Mouse (Mus musculus) forebrain, embryonic 12.5 days (tissue): ENCODE measurements around the gene Mpg. TPM values are rescaled to one million over a fixed set of nuclear protein-coding genes. Genes with fewer than 3 reads are reported as not detected.

ENCODE experiments used
- ATAC-seq: fragments of 200-750 bp; cut with Nextera tagmentation; 2 replicates; pipeline ENCODE4 v1.8.0; 2017; ENCODE audit warnings: moderate TSS enrichment; ENCODE audit not compliant: low FRiP score
- H3K27ac ChIP-seq: fragments of 300-500 bp; sonication (generic); 2 replicates; pipeline ENCODE4 v1.5.1; 2016; ENCODE audit warnings: mild to moderate bottlenecking
- H3K27me3 ChIP-seq: fragments of 300-500 bp; sonication (generic); 2 replicates; pipeline ENCODE4 v1.6.1; 2016; ENCODE audit warnings: mild to moderate bottlenecking
- H3K36me3 ChIP-seq: fragments of 300-500 bp; sonication (generic); replicated peaks from 2 replicates; pipeline ENCODE4 v1.6.1; 2016; ENCODE audit warnings: mild to moderate bottlenecking
- H3K4me1 ChIP-seq: fragments of 300-500 bp; sonication (generic); 2 replicates; pipeline ENCODE4 v1.6.1; 2016
- H3K4me2 ChIP-seq: fragments of 300-500 bp; sonication (generic); 2 replicates; pipeline ENCODE4 v1.6.1; 2016; ENCODE audit warnings: mild to moderate bottlenecking, moderate library complexity
- H3K4me3 ChIP-seq: fragments of 300-500 bp; sonication (generic); replicated peaks from 2 replicates; pipeline ENCODE4 v1.5.1; 2016; ENCODE audit warnings: mild to moderate bottlenecking
- H3K9ac ChIP-seq: fragments of 300-500 bp; sonication (generic); 2 replicates; pipeline ENCODE4 v1.6.1; 2016; ENCODE audit warnings: mild to moderate bottlenecking
- H3K9me3 ChIP-seq: fragments of 300-500 bp; sonication (generic); 2 replicates; pipeline ENCODE4 v1.6.1; 2016
- WGBS: fragments of 180-500 bp; shearing (Covaris S2); methylation state at CpG from one replicate; pipeline ENCODE4 v1.1.7; 2016; 5-methylcytosine and 5-hydroxymethylcytosine counted together
- polyA plus RNA-seq: library from polyadenylated mRNA; unstranded; fragments of >200 nt; fragmentation: Nextera tagmentation; extraction: Ambion mirVana; gene quantifications from 2 replicates; pipeline ENCODE4 v1.2.1, GENCODE M21; 2016

The Mpg gene
- polyA plus RNA-seq, 1 experiment from 2014 or later = 29.3 TPM

GRCm38 (mm10) chr11:32236712-32237410 lies 10.6 kb downstream of the Mpg start:
- Histone ChIP-seq H3K9me3 (no peaks in the 10 kb centered on the region), H3K4me2 (no peak overlapping the region), H3K27ac (no peak overlapping the region), H3K27me3 (no peaks in the 10 kb centered on the region), H3K4me3 (no peak overlapping the region), H3K4me1 (peaks cover 7% of the 10 kb centered on the region; the same call in 1 of the 2 replicates), H3K36me3 (peaks cover 70% of the 10 kb centered on the region), H3K9ac (no peak overlapping the region)
- WGBS = 61% methylated on average over 9 of the region's 9 CpGs
- ATAC-seq = no peak

DNA sequence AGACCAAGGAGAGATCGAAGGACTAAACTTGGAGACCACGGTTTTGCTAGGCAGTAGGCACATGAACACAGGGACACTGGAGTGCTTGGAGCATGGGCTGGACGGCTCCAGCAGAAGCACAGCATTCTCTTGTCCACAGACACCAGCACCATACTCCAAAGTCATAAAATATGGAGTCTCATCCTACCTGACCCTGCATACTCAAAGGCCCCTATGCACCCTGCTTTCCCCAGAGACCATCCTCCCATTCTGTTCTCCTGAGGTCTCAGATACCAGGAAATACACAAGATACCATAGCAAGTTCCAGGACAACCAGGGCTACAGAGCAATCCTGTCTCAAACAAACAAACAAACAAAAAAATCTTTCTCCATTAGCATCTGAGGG lies 11.1 kb downstream of the Mpg start:
- ATAC-seq = no peak
- no peaks in the 10 kb centered on the region for H3K9me3 ChIP-seq
- H3K36me3 ChIP-seq = peaks cover 69% of the 10 kb centered on the region
- 91% methylated on average over 3 of the region's 3 CpGs for WGBS
- peaks cover 7% of the 10 kb centered on the region; the same call in 1 of the 2 replicates for H3K4me1 ChIP-seq
- H3K9ac ChIP-seq = no peak overlapping the region
- H3K27me3 ChIP-seq = no peaks in the 10 kb centered on the region
- H3K4me2 ChIP-seq = no peak overlapping the region
- H3K27ac ChIP-seq = no peak overlapping the region
- no peak overlapping the region for H3K4me3 ChIP-seq

DNA sequence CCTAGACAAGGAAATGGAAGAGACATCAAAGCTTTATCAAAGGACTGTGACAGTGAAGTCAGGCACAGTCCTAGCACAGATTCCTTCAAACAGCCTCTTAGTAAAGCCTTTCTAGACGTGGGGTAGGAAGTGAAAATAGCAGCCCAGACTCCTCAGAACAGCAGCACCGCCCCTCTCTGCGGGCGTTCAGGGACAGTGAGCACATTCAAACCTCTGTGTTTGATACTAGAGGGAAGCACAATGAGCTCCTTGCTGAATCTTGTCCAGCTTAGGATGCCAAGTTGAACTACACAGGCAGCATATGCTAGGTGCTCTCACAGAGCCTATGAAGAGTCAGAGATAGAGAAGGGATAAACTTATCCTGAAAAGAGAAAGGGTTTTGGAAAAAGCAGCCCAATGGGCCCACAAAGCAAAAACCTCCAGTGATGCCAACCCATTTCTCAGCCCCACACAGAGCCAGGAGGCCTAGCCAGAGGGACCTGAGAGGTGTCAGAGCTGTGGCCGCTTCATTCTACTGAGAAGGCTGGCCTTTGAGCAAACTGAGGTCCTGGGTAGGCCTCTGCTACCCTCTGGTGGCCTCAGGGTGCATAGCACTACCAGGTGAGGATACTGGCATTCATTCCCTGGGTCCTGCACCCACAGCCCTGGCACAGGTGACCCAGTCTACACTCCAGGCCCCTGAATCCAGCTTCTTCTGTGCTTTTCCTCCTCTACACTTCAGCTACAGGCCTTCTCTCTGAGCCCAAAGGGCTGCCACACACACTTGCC lies 12.0 kb downstream of the Mpg start:
- Histone ChIP-seq H3K4me1 (peaks cover 7% of the 10 kb centered on the region; the same call in 1 of the 2 replicates), H3K9ac (no peak overlapping the region), H3K4me2 (no peak overlapping the region), H3K4me3 (no peak overlapping the region), H3K36me3 (peaks cover 63% of the 10 kb centered on the region), H3K9me3 (no peaks in the 10 kb centered on the region), H3K27me3 (no peaks in the 10 kb centered on the region), H3K27ac (no peak overlapping the region)
- ATAC-seq = peak; percentile 59; the same call in 1 of the 2 replicates
- 71% methylated on average over 5 of the region's 5 CpGs for WGBS

DNA sequence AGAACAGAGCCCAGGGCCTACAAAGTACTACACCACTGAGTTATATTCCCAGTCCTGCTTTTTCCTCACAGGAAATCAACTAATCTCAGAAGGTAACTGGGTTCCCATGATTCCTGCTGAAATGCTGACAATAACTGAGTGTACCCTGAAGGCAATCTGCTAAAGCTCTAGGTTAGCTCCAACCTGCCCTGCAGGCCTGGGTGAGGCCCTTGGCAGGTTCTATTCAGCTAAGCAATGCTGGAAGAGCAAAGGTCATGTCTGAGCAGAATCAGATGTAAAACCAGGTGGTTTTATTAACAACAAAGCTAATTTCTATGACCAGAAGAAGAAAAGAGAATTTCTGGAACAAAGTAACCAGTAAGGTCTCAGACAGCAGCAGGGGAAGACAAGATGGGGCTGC lies 15.1 kb downstream of the Mpg start:
- peaks cover 64% of the 10 kb centered on the region for H3K36me3 ChIP-seq

DNA sequence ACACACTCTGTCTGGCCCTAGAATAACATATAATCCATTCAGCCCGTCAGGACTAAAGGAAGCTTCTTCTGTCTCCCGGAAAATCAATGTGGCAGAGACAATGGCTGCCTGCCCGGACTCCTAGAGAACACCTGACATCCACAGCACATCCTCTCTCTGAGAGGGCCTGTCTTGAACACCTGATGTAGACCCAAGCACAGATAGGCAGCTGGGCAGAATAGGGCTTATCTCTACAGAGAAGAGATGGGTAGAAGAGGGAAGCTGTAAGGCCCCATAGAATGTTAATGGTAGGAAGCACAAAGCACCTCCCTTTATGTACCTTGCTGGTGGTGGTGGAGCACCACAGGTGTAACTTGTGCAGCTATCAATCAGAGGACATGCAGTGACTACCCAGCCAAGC lies 15.9 kb downstream of the Mpg start:
- WGBS = 91% methylated on average over 3 of the region's 3 CpGs
- no peaks in the 10 kb centered on the region for H3K4me1 ChIP-seq
- H3K4me2 ChIP-seq = no peak overlapping the region
- H3K36me3 ChIP-seq = peaks cover 66% of the 10 kb centered on the region
- no peak overlapping the region for H3K9ac ChIP-seq
- H3K27ac ChIP-seq = no peak overlapping the region
- no peaks in the 10 kb centered on the region for H3K9me3 ChIP-seq
- no peak overlapping the region for H3K4me3 ChIP-seq
- ATAC-seq = no peak
- H3K27me3 ChIP-seq = no peaks in the 10 kb centered on the region

More for the DNA sequence above, 15.1 kb downstream of the Mpg start:
- Histone ChIP-seq H3K4me1 (peaks cover 1% of the 10 kb centered on the region; the same call in 1 of the 2 replicates), H3K4me3 (no peak overlapping the region), H3K9ac (no peak overlapping the region), H3K4me2 (no peak overlapping the region), H3K9me3 (no peaks in the 10 kb centered on the region), H3K27ac (no peak overlapping the region), H3K27me3 (no peaks in the 10 kb centered on the region)
- ATAC-seq = no peak

DNA sequence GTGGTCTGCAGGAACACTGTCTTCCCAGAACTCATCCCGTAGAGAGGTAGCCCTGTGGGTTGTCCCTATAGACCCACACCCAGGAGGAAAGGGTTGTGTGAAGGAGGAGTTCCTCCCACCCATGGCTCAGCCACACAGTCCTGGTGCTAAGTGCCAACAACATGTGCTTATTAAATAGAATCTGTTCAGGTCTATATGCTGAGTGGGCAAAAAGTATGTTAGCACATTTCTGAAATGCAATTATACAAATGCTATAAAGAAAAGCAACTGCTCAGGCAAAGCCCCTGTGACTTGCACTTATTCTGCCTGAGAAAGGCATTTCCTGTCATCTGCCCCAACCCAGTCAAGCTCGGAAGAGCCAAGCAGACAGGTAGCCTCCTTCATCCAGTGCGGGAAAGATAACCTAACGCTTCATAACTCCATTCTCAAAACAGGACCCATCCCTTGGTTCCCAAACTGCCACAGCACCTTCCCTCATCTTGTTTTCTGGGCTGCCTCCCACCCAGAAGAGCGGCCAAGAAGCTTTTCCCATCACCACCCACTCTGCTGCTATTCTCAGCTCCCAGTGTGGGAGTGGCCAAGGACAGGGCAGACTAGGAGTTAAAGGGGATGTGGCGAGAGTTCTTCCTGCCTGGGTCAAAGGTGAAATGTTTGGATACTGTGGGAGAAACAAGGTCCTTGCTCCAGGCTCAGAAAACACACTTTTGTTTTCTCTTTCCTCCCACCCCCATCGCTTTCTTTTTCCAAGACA lies 17.1 kb downstream of the Mpg start:
- WGBS = 81% methylated on average over 7 of the region's 7 CpGs
- Histone ChIP-seq H3K27ac (peak overlapping the region; percentile 2; the same call in 1 of the 2 replicates), H3K36me3 (peaks cover 75% of the 10 kb centered on the region)

GRCm38 (mm10) chr11:32244064-32244463 lies 17.8 kb downstream of the Mpg start:
- no peaks in the 10 kb centered on the region for H3K27me3 ChIP-seq
- H3K9ac ChIP-seq = no peak overlapping the region
- H3K36me3 ChIP-seq = peaks cover 72% of the 10 kb centered on the region
- H3K4me2 ChIP-seq = no peak overlapping the region
- 96% methylated on average over 3 of the region's 3 CpGs for WGBS
- no peak overlapping the region for H3K27ac ChIP-seq
- H3K9me3 ChIP-seq = no peaks in the 10 kb centered on the region
- no peaks in the 10 kb centered on the region for H3K4me1 ChIP-seq
- no peak overlapping the region for H3K4me3 ChIP-seq
- ATAC-seq = no peak

More for the DNA sequence above, 17.1 kb downstream of the Mpg start:
- Histone ChIP-seq H3K4me2 (no peak overlapping the region), H3K4me3 (no peak overlapping the region), H3K9ac (no peak overlapping the region), H3K27me3 (no peaks in the 10 kb centered on the region), H3K4me1 (no peaks in the 10 kb centered on the region), H3K9me3 (no peaks in the 10 kb centered on the region)
- no peak for ATAC-seq

GRCm38 (mm10) chr11:32244617-32245016 lies 18.3 kb downstream of the Mpg start:
- H3K36me3 ChIP-seq = peaks cover 73% of the 10 kb centered on the region
- no peak for ATAC-seq

DNA sequence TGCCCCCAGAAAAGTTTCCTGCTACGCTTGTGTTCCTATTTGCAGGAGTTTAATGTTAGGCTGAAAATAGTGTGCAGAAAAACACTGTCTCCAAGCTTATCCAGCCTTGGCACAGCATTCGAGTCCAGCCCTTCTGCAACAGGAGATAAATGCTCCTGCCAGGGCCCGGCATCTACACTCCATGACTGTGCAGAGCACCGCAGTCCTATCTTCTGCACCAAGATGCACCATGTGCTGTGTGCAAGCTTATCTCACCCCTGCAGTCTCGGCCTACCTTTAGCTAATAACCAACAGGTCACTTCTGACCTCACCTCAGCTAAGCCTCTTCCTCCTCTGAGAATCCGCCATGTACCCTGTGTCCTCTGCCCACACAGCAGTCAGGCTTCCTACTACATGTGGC lies 19.3 kb downstream of the Mpg start:
- Histone ChIP-seq H3K36me3 (peaks cover 73% of the 10 kb centered on the region), H3K4me3 (no peak overlapping the region), H3K4me2 (no peak overlapping the region), H3K27me3 (no peaks in the 10 kb centered on the region), H3K4me1 (no peaks in the 10 kb centered on the region), H3K9me3 (no peaks in the 10 kb centered on the region), H3K27ac (no peak overlapping the region), H3K9ac (no peak overlapping the region)
- WGBS = 93% methylated on average over 6 of the region's 6 CpGs
- ATAC-seq = no peak

More at GRCm38 (mm10) chr11:32244617-32245016, 18.3 kb downstream of the Mpg start:
- no peak overlapping the region for H3K4me3 ChIP-seq
- no peak overlapping the region for H3K9ac ChIP-seq
- no peaks in the 10 kb centered on the region for H3K4me1 ChIP-seq
- H3K27ac ChIP-seq = no peak overlapping the region
- 97% methylated on average over 1 of the region's 1 CpGs for WGBS
- no peak overlapping the region for H3K4me2 ChIP-seq
- H3K9me3 ChIP-seq = no peaks in the 10 kb centered on the region
- no peaks in the 10 kb centered on the region for H3K27me3 ChIP-seq

DNA sequence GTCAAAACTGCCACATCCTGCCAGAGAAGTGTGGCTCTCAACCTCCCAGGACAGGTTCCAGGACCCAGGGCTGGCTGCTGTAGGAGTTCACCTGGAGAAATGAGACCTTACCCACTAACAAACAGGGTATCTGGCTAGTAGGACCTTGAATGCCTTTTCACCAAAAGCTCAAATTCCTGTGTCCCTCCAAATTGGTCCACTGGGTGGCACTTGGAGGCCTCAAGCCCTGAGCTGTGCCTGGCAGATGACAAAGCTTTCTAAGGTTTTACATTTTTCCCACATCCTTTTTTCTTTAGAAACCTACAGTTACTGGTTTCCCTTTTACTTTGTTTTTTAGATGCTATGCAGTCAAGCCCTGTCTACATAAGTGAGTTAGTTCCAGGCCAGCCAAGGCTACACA lies 20.8 kb downstream of the Mpg start:
- Histone ChIP-seq H3K4me3 (no peak overlapping the region), H3K27ac (no peak overlapping the region), H3K9ac (no peak overlapping the region), H3K36me3 (peaks cover 72% of the 10 kb centered on the region), H3K4me1 (no peaks in the 10 kb centered on the region), H3K27me3 (no peaks in the 10 kb centered on the region), H3K4me2 (no peak overlapping the region), H3K9me3 (no peaks in the 10 kb centered on the region)
- no peak for ATAC-seq

DNA sequence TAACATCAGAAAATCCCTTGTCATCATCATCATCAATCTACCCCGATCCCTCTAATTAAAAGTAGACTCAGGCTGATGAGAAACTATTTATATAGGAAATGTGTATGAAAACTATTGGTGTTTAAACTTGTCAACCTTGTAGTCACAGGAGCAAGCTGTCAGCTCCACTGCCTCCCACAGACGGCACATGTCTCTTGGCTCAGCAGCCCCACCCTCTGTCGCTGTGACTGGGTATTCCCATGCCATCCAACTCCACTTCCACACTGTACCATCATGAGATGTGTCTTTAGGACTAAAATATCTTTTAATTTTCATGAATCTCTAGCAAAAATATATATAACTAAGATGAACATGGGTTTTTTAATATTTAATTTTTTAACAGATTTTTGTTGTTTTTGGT lies 22.0 kb downstream of the Mpg start:
- ATAC-seq = no peak
- Histone ChIP-seq H3K27ac (no peak overlapping the region), H3K4me2 (no peak overlapping the region), H3K9me3 (no peaks in the 10 kb centered on the region), H3K27me3 (no peaks in the 10 kb centered on the region), H3K9ac (no peak overlapping the region), H3K4me1 (no peaks in the 10 kb centered on the region), H3K36me3 (peaks cover 78% of the 10 kb centered on the region), H3K4me3 (no peak overlapping the region)
- WGBS = 91% methylated on average over 3 of the region's 3 CpGs
